Mouse (Mus musculus) natural killer cell, adult 2 months (primary cell): ENCODE measurements around the gene Cep135.

Experiments used
- DNase-seq, 2 experiments: peaks; one replicate each; pipeline ENCODE4 v3.0.0; 2022; ENCODE audit warnings: low spot score in 2 of 2

Gene Cep135

GRCm38 (mm10) chr5:76683455-76683854 lies 95.0 kb downstream of the Cep135 start:
- no peak for DNase-seq

GRCm38 (mm10) chr5:76684658-76685605 lies 96.4 kb downstream of the Cep135 start:
- no peak for DNase-seq

- DNase-seq = no peak
These were observed 99.6 kb downstream of the Cep135 start for GRCm38 (mm10) chr5:76687961-76688600.

GRCm38 (mm10) chr5:76688643-76689042 lies 100.1 kb downstream of the Cep135 start:
- DNase-seq = no peak

DNA sequence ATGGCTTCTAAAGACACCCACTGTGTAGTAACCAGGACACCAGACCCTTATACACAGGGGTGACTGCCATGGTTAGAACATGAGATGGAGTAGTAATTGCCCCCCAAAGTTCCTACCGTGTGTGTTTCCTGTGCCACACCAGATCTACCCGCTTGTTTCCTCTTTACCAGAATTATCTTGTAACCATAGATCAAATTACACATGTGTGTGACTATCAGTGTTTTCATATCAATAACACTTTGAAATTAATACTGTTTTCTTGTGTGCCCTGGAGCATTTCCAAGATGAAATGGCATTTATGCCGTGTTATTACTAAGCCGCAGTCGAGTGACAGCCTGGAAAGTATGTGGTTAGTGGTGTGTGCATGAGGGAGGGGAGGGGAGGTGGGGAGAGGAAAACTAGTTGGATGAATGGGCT lies 101.7 kb downstream of the Cep135 start:
- DNase-seq = no peak

GRCm38 (mm10) chr5:76691251-76691650 lies 102.8 kb downstream of the Cep135 start:
- DNase-seq = no peak

GRCm38 (mm10) chr5:76691706-76692424 lies 103.4 kb downstream of the Cep135 start:
- no peak for DNase-seq
